Mouse (Mus musculus): ENCODE data around the gene Cbx1.

The Cbx1 gene

GRCm38 (mm10) chr11:96788871-96789795, at the start of gene Cbx1:
TSS of gene Cbx1 (plus strand) at chr11:96789127.
- DNase-seq = peak; percentile 92

- DNase-seq = no peak
Measured at GRCm38 (mm10) chr11:96740796-96741195, 48.1 kb upstream of the Cbx1 start.

- DNase-seq = no peak
Measured at GRCm38 (mm10) chr11:96741995-96742394, 46.9 kb upstream of the Cbx1 start.

- DNase-seq = no peak
Measured at GRCm38 (mm10) chr11:96743000-96743399, 45.9 kb upstream of the Cbx1 start.

- DNase-seq = no peak
Measured at GRCm38 (mm10) chr11:96743891-96744290, 45.0 kb upstream of the Cbx1 start.

- no peak for DNase-seq
Measured at GRCm38 (mm10) chr11:96746648-96747047, 42.3 kb upstream of the Cbx1 start.

- no peak for DNase-seq
Measured at GRCm38 (mm10) chr11:96747555-96747954, 41.4 kb upstream of the Cbx1 start.

GRCm38 (mm10) chr11:96755298-96755697, 33.6 kb upstream of the Cbx1 start:
- no peak for DNase-seq

- no peak for DNase-seq
Measured at GRCm38 (mm10) chr11:96757421-96757820, 31.5 kb upstream of the Cbx1 start.

- DNase-seq = no peak
Measured at GRCm38 (mm10) chr11:96758402-96758801, 30.5 kb upstream of the Cbx1 start.

GRCm38 (mm10) chr11:96760042-96760441, 28.9 kb upstream of the Cbx1 start:
- DNase-seq = peak; percentile 34

GRCm38 (mm10) chr11:96761984-96762383, 26.9 kb upstream of the Cbx1 start:
- DNase-seq = no peak

GRCm38 (mm10) chr11:96762742-96763470, 26.0 kb upstream of the Cbx1 start:
- DNase-seq = no peak

GRCm38 (mm10) chr11:96764511-96765350, 24.2 kb upstream of the Cbx1 start:
- no peak for DNase-seq

- DNase-seq = no peak
Measured at GRCm38 (mm10) chr11:96765645-96766044, 23.3 kb upstream of the Cbx1 start.

- DNase-seq = no peak
Measured at GRCm38 (mm10) chr11:96766555-96766954, 22.4 kb upstream of the Cbx1 start.

- DNase-seq = no peak
Measured at GRCm38 (mm10) chr11:96767096-96767495, 21.8 kb upstream of the Cbx1 start.

- DNase-seq = no peak
Measured at GRCm38 (mm10) chr11:96768240-96768639, 20.7 kb upstream of the Cbx1 start.

- DNase-seq = no peak
Measured at GRCm38 (mm10) chr11:96771274-96771975, 17.5 kb upstream of the Cbx1 start.

GRCm38 (mm10) chr11:96772413-96772812, 16.5 kb upstream of the Cbx1 start:
- no peak for DNase-seq

GRCm38 (mm10) chr11:96774536-96774935, 14.4 kb upstream of the Cbx1 start:
- no peak for DNase-seq

GRCm38 (mm10) chr11:96775063-96775462, 13.9 kb upstream of the Cbx1 start:
- DNase-seq = no peak

All from kidney, adult 11 months (tissue).